Mouse (Mus musculus) neural tube, embryonic 15.5 days (tissue): ENCODE measurements at regions not wholly inside any gene's neighbourhood (a gene's known extent, or its start where the extent isn't known, plus 50 kb on each side); places are given as distances from the start of the nearest gene placed in this dataset.
A peak's percentile ranks its signal among the peaks of the same experiment; 100 is the strongest.

Source experiments
- ATAC-seq: fragments of 200-750 bp; cut with Nextera tagmentation; 2 replicates; pipeline ENCODE4 v1.8.0; 2017; ENCODE audit warnings: mild to moderate bottlenecking, moderate TSS enrichment, moderate library complexity; ENCODE audit not compliant: low FRiP score
- H3K27ac ChIP-seq: fragments of 300-500 bp; sonication (generic); replicated peaks from 2 replicates; pipeline ENCODE4 v1.5.1; 2015; ENCODE audit warnings: mild to moderate bottlenecking, inconsistent platforms
- H3K27me3 ChIP-seq: fragments of 300-500 bp; sonication (generic); replicated peaks from 2 replicates; pipeline ENCODE4 v1.6.1; 2015; ENCODE audit warnings: inconsistent platforms
- H3K36me3 ChIP-seq: fragments of 300-500 bp; sonication (generic); 2 replicates; pipeline ENCODE4 v1.6.1; 2015; ENCODE audit warnings: inconsistent platforms
- H3K4me1 ChIP-seq: fragments of 300-500 bp; sonication (generic); 2 replicates; pipeline ENCODE4 v1.6.1; 2015; ENCODE audit warnings: inconsistent platforms
- H3K4me2 ChIP-seq: fragments of 300-500 bp; sonication (generic); 2 replicates; pipeline ENCODE4 v1.6.1; 2015; ENCODE audit warnings: inconsistent platforms, mild to moderate bottlenecking, moderate library complexity
- H3K4me3 ChIP-seq: fragments of 300-500 bp; sonication (generic); replicated peaks from 2 replicates; pipeline ENCODE4 v1.5.1; 2015; ENCODE audit warnings: mild to moderate bottlenecking, inconsistent platforms
- H3K9ac ChIP-seq: fragments of 300-500 bp; sonication (generic); replicated peaks from 2 replicates; pipeline ENCODE4 v1.6.1; 2015; ENCODE audit warnings: mild to moderate bottlenecking, inconsistent platforms
- H3K9me3 ChIP-seq: fragments of 300-500 bp; sonication (generic); replicated peaks from 2 replicates; pipeline ENCODE4 v1.6.1; 2016; ENCODE audit warnings: inconsistent platforms
- WGBS: fragments of 180-500 bp; shearing (Covaris S2); methylation state at CpG from one replicate; pipeline ENCODE4 v1.1.7; 2015; ENCODE audit warnings: mixed read lengths; 5-methylcytosine and 5-hydroxymethylcytosine counted together

DNA sequence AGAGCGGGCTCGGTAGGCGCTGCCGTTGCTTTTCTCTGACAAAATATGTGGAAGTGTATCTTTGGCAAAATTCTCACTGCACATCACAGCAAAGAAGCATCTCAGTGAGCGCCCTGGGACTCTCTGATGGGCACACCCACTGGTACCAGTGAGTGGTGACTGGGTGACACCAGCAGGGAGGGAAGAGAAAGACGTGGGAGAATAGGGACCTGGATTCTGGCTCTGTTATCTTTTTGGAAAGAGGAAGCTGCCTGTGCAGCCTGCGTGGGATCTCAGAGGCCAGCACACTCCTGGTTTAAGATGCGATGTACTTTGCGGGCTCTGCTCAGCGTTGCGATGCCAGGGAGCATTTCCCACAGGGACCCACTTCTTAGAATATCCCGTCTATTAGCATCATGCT, 183.4 kb upstream of the Cnr1 start:
- no peaks in the 10 kb centered on the region for H3K27me3 ChIP-seq
- H3K27ac ChIP-seq = no peak overlapping the region
- ATAC-seq = no peak
- H3K4me2 ChIP-seq = no peak overlapping the region
- H3K4me3 ChIP-seq = no peak overlapping the region
- H3K36me3 ChIP-seq = no peaks in the 10 kb centered on the region
- no peaks in the 10 kb centered on the region for H3K9me3 ChIP-seq
- H3K9ac ChIP-seq = no peak overlapping the region
- H3K4me1 ChIP-seq = 0 out of 2 replicates have a peak, but pooled peaks cover 7% of the 10 kb centered on the region
- WGBS = 78% methylated on average over 12 of the region's 12 CpGs

DNA sequence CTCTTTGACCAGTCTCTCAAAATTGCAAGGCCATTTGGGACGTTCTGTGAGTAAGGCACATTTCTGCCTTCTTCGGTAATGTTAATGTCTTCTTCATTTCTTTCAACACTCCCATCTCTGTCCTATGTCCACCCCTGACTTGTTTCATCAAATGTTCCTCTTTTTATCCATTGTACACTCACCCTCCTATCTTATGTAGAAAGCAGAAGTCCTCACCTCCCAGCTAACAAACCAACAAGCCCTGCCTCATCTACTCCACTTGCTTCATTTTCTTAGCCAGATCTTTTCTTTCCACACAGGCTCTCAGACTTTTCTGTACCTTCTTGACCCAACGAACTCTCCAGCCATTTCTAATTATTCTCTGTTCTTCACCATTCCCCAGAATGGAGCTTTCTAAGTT, 179.2 kb upstream of the Cnr1 start:
- Histone ChIP-seq H3K4me1 (no peaks in the 10 kb centered on the region), H3K36me3 (no peaks in the 10 kb centered on the region), H3K4me3 (no peak overlapping the region), H3K27ac (no peak overlapping the region), H3K27me3 (no peaks in the 10 kb centered on the region), H3K9me3 (no peaks in the 10 kb centered on the region), H3K4me2 (no peak overlapping the region), H3K9ac (no peak overlapping the region)
- no peak for ATAC-seq
- WGBS = 91% methylated on average over 3 of the region's 3 CpGs

DNA sequence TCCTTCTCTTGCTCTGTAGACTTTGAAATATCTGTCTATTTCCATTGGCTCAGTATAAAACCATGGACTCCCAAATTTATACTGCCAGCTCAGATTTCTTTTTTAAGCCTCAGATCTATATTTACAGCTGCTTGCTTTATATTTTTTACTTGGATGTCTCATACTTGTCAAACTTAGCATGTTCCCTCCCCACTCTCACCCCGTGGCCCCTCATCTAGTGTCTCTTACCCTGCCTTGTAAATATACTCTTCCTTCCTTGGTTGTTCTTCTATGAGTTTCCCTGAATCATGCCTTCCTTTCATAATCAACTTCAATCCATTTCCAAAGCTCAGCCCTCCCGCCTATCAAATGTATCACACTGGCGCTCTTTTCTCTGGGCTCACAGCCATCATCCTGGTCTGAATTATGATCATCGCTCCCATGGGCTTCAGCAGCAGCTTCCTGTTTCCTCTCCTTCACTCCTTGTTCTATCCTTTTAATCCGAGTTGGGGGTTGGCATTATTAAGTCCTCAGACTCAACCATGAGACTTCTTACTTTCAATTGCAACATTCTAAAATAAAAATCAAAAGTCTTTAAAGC, 177.0 kb upstream of the Cnr1 start:
- Histone ChIP-seq H3K9me3 (no peaks in the 10 kb centered on the region), H3K9ac (no peak overlapping the region), H3K36me3 (no peaks in the 10 kb centered on the region), H3K4me3 (no peak overlapping the region), H3K4me1 (no peaks in the 10 kb centered on the region), H3K4me2 (no peak overlapping the region), H3K27ac (no peak overlapping the region), H3K27me3 (no peaks in the 10 kb centered on the region)
- WGBS = 87% methylated on average over 5 of the region's 5 CpGs
- no peak for ATAC-seq

DNA sequence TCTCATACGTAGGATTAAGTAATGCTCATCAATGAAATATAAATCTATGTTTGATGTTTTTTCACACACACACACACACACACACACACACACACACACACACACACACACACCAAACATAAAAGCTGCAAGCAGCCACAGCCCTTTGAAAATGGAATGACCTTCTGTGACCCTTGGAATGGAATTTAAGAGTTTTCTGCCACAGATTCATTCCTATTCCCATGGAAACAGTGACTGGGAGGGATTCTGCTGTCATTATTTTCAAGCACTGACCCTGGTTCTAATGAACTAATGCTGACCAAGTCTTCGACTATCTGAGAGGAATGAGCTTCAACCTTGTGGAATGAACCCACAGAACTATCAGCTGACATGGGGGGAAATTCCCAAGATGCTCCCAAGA, 156.7 kb upstream of the Cnr1 start:
- H3K4me2 ChIP-seq = no peak overlapping the region
- H3K27ac ChIP-seq = no peak overlapping the region
- no peak for ATAC-seq
- no peaks in the 10 kb centered on the region for H3K27me3 ChIP-seq
- no peaks in the 10 kb centered on the region for H3K9me3 ChIP-seq
- no peaks in the 10 kb centered on the region for H3K36me3 ChIP-seq
- H3K4me1 ChIP-seq = no peaks in the 10 kb centered on the region
- WGBS = 27% methylated on average over 2 of the region's 2 CpGs
- no peak overlapping the region for H3K9ac ChIP-seq
- no peak overlapping the region for H3K4me3 ChIP-seq

DNA sequence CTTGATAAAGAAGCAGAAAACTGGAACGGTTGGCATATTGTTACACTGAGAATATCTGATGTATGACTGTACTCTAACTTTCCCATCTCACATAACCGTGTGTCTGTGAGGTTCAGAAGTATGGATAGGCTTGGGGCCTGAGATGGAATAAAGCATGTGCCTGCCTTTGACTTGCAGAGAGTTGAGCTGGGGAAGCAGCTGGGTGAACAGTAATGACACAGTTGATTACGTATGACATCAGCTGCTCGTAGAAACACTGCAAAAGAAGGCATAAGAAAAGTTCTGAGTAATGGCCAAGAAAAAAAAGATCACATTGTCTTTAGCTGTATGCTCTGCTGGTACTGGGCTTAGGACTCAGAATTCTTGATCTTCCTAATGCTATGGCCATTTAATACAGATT, 138.4 kb upstream of the Cnr1 start:
- 89% methylated on average over 4 of the region's 4 CpGs for WGBS
- no peak overlapping the region for H3K9ac ChIP-seq
- no peak for ATAC-seq

GRCm38 (mm10) chr4:33786958-33787357, 137.4 kb upstream of the Cnr1 start:
- no peaks in the 10 kb centered on the region for H3K36me3 ChIP-seq
- no peak for ATAC-seq
- no peak overlapping the region for H3K4me2 ChIP-seq
- no peak overlapping the region for H3K4me3 ChIP-seq
- no peaks in the 10 kb centered on the region for H3K9me3 ChIP-seq
- 94% methylated on average over 4 of the region's 4 CpGs for WGBS
- no peaks in the 10 kb centered on the region for H3K4me1 ChIP-seq
- no peaks in the 10 kb centered on the region for H3K27me3 ChIP-seq
- no peak overlapping the region for H3K9ac ChIP-seq
- H3K27ac ChIP-seq = no peak overlapping the region

More for the DNA sequence above, 138.4 kb upstream of the Cnr1 start:
- no peak overlapping the region for H3K4me3 ChIP-seq
- no peaks in the 10 kb centered on the region for H3K9me3 ChIP-seq
- H3K27ac ChIP-seq = no peak overlapping the region
- no peaks in the 10 kb centered on the region for H3K36me3 ChIP-seq
- no peaks in the 10 kb centered on the region for H3K27me3 ChIP-seq
- no peaks in the 10 kb centered on the region for H3K4me1 ChIP-seq
- H3K4me2 ChIP-seq = no peak overlapping the region

GRCm38 (mm10) chr4:33793398-33793797, 131.0 kb upstream of the Cnr1 start:
- Histone ChIP-seq H3K4me3 (no peak overlapping the region), H3K27me3 (no peaks in the 10 kb centered on the region), H3K36me3 (no peaks in the 10 kb centered on the region), H3K4me2 (no peak overlapping the region), H3K9ac (no peak overlapping the region), H3K27ac (no peak overlapping the region), H3K9me3 (no peaks in the 10 kb centered on the region), H3K4me1 (no peaks in the 10 kb centered on the region; the same call in 1 of the 2 replicates)
- WGBS = 94% methylated on average over 8 of the region's 8 CpGs
- no peak for ATAC-seq

GRCm38 (mm10) chr4:33795461-33795860, 128.9 kb upstream of the Cnr1 start:
- Histone ChIP-seq H3K4me3 (no peak overlapping the region), H3K36me3 (no peaks in the 10 kb centered on the region), H3K4me1 (peaks cover 7% of the 10 kb centered on the region; the same call in 1 of the 2 replicates), H3K9ac (no peak overlapping the region), H3K27me3 (no peaks in the 10 kb centered on the region), H3K4me2 (no peak overlapping the region), H3K9me3 (no peaks in the 10 kb centered on the region), H3K27ac (no peak overlapping the region)
- no peak for ATAC-seq
- 95% methylated on average over 3 of the region's 3 CpGs for WGBS

GRCm38 (mm10) chr4:33797964-33798363, 126.4 kb upstream of the Cnr1 start:
- no peak overlapping the region for H3K4me2 ChIP-seq
- H3K9me3 ChIP-seq = 0 out of 2 replicates have a peak, but pooled peaks cover 4% of the 10 kb centered on the region
- no peak for ATAC-seq
- 91% methylated on average over 4 of the region's 4 CpGs for WGBS
- no peak overlapping the region for H3K27ac ChIP-seq
- no peaks in the 10 kb centered on the region for H3K27me3 ChIP-seq
- no peak overlapping the region for H3K9ac ChIP-seq
- no peak overlapping the region for H3K4me3 ChIP-seq
- H3K4me1 ChIP-seq = peaks cover 7% of the 10 kb centered on the region; the same call in 1 of the 2 replicates
- H3K36me3 ChIP-seq = no peaks in the 10 kb centered on the region

DNA sequence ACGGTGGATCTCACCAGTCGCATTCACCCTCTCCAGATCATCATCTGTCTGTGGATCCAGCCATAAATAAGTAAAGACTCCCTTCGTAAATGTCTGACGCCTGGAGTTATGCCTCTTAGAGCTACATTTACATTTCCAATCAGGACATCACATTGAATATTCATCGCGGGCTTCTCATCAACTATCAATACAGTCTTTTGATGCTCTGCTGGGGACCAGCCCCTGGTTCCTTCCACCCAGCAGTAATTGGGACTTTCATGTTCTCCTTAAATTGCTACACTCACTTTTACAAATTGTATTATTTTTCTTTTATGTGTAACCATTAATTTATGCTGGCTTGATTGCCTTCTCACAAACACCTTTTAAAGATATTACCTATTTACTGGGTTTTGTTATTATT, 125.7 kb upstream of the Cnr1 start:
- H3K4me1 ChIP-seq = peaks cover 7% of the 10 kb centered on the region; the same call in 1 of the 2 replicates
- ATAC-seq = no peak
- no peaks in the 10 kb centered on the region for H3K27me3 ChIP-seq
- H3K27ac ChIP-seq = no peak overlapping the region
- 56% methylated on average over 6 of the region's 6 CpGs for WGBS
- H3K4me3 ChIP-seq = no peak overlapping the region
- 0 out of 2 replicates have a peak, but pooled peaks cover 4% of the 10 kb centered on the region for H3K9me3 ChIP-seq
- no peak overlapping the region for H3K4me2 ChIP-seq
- H3K9ac ChIP-seq = no peak overlapping the region
- no peaks in the 10 kb centered on the region for H3K36me3 ChIP-seq

DNA sequence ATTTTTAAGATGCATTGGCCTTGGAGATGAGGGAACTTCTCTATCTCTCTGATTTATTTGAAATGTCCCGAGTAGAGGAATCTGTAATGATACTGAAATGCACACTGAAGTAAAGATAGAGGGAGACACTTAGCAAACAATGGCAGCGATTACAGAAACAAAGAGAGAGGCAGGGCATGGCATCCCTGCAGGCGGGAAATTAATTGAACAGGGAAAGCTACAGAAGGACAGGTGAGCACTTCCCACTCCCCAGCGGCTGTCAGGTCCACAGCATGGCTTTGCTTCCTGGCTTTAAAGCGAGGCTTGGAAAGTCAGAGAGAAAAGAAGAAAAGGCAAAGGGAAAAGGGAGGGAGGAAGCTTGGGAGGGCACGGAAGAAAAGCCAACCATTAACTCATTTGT, 125.3 kb upstream of the Cnr1 start:
- H3K27me3 ChIP-seq = no peaks in the 10 kb centered on the region
- peaks cover 7% of the 10 kb centered on the region; the same call in 1 of the 2 replicates for H3K4me1 ChIP-seq
- H3K4me3 ChIP-seq = 0 out of 2 replicates have a peak overlapping the region, but pooled peaks have one; percentile 7
- H3K9ac ChIP-seq = no peak overlapping the region
- H3K27ac ChIP-seq = no peak overlapping the region
- 26% methylated on average over 6 of the region's 6 CpGs for WGBS
- 0 out of 2 replicates have a peak, but pooled peaks cover 4% of the 10 kb centered on the region for H3K9me3 ChIP-seq
- H3K36me3 ChIP-seq = no peaks in the 10 kb centered on the region
- peak overlapping the region; percentile 46 for H3K4me2 ChIP-seq
- peak; percentile 68; the same call in 1 of the 2 replicates for ATAC-seq

- no peak overlapping the region for H3K4me3 ChIP-seq
- peaks cover 7% of the 10 kb centered on the region; the same call in 1 of the 2 replicates for H3K4me1 ChIP-seq
- 0 out of 2 replicates have a peak overlapping the region, but pooled peaks have one; percentile 28 for H3K27ac ChIP-seq
- no peaks in the 10 kb centered on the region for H3K27me3 ChIP-seq
- no peak overlapping the region for H3K4me2 ChIP-seq
- ATAC-seq = 0 out of 2 replicates have a peak, but pooled peaks have one; percentile 55
- no peak overlapping the region for H3K9ac ChIP-seq
- 50% methylated on average over 1 of the region's 1 CpGs for WGBS
- H3K9me3 ChIP-seq = 0 out of 2 replicates have a peak, but pooled peaks cover 4% of the 10 kb centered on the region
- H3K36me3 ChIP-seq = no peaks in the 10 kb centered on the region
Measured at GRCm38 (mm10) chr4:33799831-33800230, 124.6 kb upstream of the Cnr1 start.
